Mouse (Mus musculus): ENCODE data around the gene Edil3. TPM values are rescaled to one million over a fixed set of nuclear protein-coding genes. Genes with fewer than 3 reads are reported as not detected.

Edil3 gene
- total RNA-seq (2021), result under 1 TPM; 0.17 to 0.44 TPM
- long read RNA-seq, experiment 1, result 0 reads
- long read RNA-seq, experiment 2, result 0 reads

- no peak for DNase-seq
Measured at GRCm38 (mm10) chr13:88821440-88822331, at the start of gene Edil3. Edil3 (plus strand) TSS chr13:88821472.

GRCm38 (mm10) chr13:88799186-88799585, 22.1 kb upstream of the Edil3 start:
- DNase-seq, result no peak

GRCm38 (mm10) chr13:88801006-88801405, 20.3 kb upstream of the Edil3 start:
- no peak for DNase-seq

- no peak for DNase-seq
Measured at GRCm38 (mm10) chr13:88805838-88806237, 15.4 kb upstream of the Edil3 start.

- no peak for DNase-seq
Measured at GRCm38 (mm10) chr13:88806269-88806668, 15.0 kb upstream of the Edil3 start.

- no peak for DNase-seq
Measured at GRCm38 (mm10) chr13:88810097-88810496, 11.2 kb upstream of the Edil3 start.

- DNase-seq, result no peak
Measured at GRCm38 (mm10) chr13:88820686-88821308, 475 bp upstream of the Edil3 start.

- DNase-seq, result no peak
Measured at GRCm38 (mm10) chr13:88822332-88822895, 1.1 kb downstream of the Edil3 start.

- no peak for DNase-seq
Measured at GRCm38 (mm10) chr13:88822976-88823521, 1.8 kb downstream of the Edil3 start.

- no peak for DNase-seq
Measured at GRCm38 (mm10) chr13:88823522-88824419, 2.5 kb downstream of the Edil3 start.

- no peak for DNase-seq
Measured at GRCm38 (mm10) chr13:88824441-88824840, 3.2 kb downstream of the Edil3 start.

GRCm38 (mm10) chr13:88828362-88828761, 7.1 kb downstream of the Edil3 start:
- no peak for DNase-seq

GRCm38 (mm10) chr13:88833732-88834131, 12.5 kb downstream of the Edil3 start:
- DNase-seq, result no peak

GRCm38 (mm10) chr13:88849739-88850138, 28.5 kb downstream of the Edil3 start:
- DNase-seq, result no peak

- no peak for DNase-seq
Measured at GRCm38 (mm10) chr13:88879960-88880359, 58.7 kb downstream of the Edil3 start.

GRCm38 (mm10) chr13:88890728-88891127, 69.5 kb downstream of the Edil3 start:
- no peak for DNase-seq

- no peak for DNase-seq
Measured at GRCm38 (mm10) chr13:88900046-88900445, 78.8 kb downstream of the Edil3 start.

GRCm38 (mm10) chr13:88907405-88907804, 86.1 kb downstream of the Edil3 start:
- DNase-seq, result no peak

GRCm38 (mm10) chr13:88908187-88908586, 86.9 kb downstream of the Edil3 start:
- DNase-seq, result no peak

GRCm38 (mm10) chr13:88916503-88916902, 95.2 kb downstream of the Edil3 start:
- DNase-seq, result no peak

GRCm38 (mm10) chr13:88929626-88930025, 108.4 kb downstream of the Edil3 start:
- DNase-seq, result no peak

GRCm38 (mm10) chr13:88938564-88938963, 117.3 kb downstream of the Edil3 start:
- DNase-seq, result no peak
